Mouse (Mus musculus): ENCODE data around the gene Rufy3. TPM values are rescaled to one million over a fixed set of nuclear protein-coding genes. Genes with fewer than 3 reads are reported as not detected.
"Not testable (repeated sequence)": the region's sequence is repeated elsewhere in the genome, so short reads cannot be mapped to it uniquely, and the experiment has no call there.

Rufy3 gene
- polyA plus RNA-seq (2015; fragmentation: Nextera tagmentation; extraction: Ambion mirVana) = 309 and 321 TPM in 2 replicates

- Histone ChIP-seq H3K27me3 (replicated peaks) (no peaks in the 10 kb centered on the region), H3K9me3 (no peaks in the 10 kb centered on the region), H3K36me3 (replicated peaks) (no peaks in the 10 kb centered on the region), H3K9ac (peak within 1 kb of the TSS; percentile 89), H3K4me2 (peak within 1 kb of the TSS; percentile 68), H3K27ac (peak within 1 kb of the TSS; percentile 91), H3K4me1 (peaks cover 20% of the 10 kb centered on the region), H3K4me3 (peak within 1 kb of the TSS; percentile 89)
- under 1% methylated on average over 66 of the region's 71 CpGs for WGBS
- peak; percentile 85 for ATAC-seq (replicated peaks)
Observed at GRCm38 (mm10) chr5:88564501-88565147, at the start of gene Rufy3. Gene Rufy3 (plus strand): TSS chr5:88565040.

- H3K27ac ChIP-seq = no peak overlapping the region
- no peak overlapping the region for H3K4me2 ChIP-seq
- peak; percentile 75; the same call in 1 of the 2 replicates for ATAC-seq (replicated peaks)
- H3K4me3 ChIP-seq = no peak overlapping the region
- H3K9ac ChIP-seq = no peak overlapping the region
- H3K4me1 ChIP-seq = no peaks in the 10 kb centered on the region
- 6% methylated on average over 2 of the region's 2 CpGs for WGBS
- H3K27me3 ChIP-seq (replicated peaks) = no peaks in the 10 kb centered on the region
- no peaks in the 10 kb centered on the region for H3K9me3 ChIP-seq
- H3K36me3 ChIP-seq (replicated peaks) = no peaks in the 10 kb centered on the region
Observed at GRCm38 (mm10) chr5:88519232-88519631, 45.6 kb upstream of the Rufy3 start.

GRCm38 (mm10) chr5:88527657-88528056 is 37.2 kb upstream of the Rufy3 start, which contains the start of gene Jchain:
Gene Jchain (minus strand): TSS chr5:88527891.
- Histone ChIP-seq H3K4me2 (no peak within 1 kb of the TSS), H3K9ac (no peak within 1 kb of the TSS), H3K27me3 (replicated peaks) (no peaks in the 10 kb centered on the region)

GRCm38 (mm10) chr5:88530908-88531307 is 33.9 kb upstream of the Rufy3 start:
- H3K36me3 ChIP-seq (replicated peaks) = no peaks in the 10 kb centered on the region
- H3K9me3 ChIP-seq = no peaks in the 10 kb centered on the region
- no peak overlapping the region for H3K27ac ChIP-seq
- no peaks in the 10 kb centered on the region for H3K4me1 ChIP-seq
- WGBS = 64% methylated on average over 1 of the region's 1 CpGs
- ATAC-seq (replicated peaks) = no peak
- no peak overlapping the region for H3K4me3 ChIP-seq
- H3K4me2 ChIP-seq = no peak overlapping the region
- no peaks in the 10 kb centered on the region for H3K27me3 ChIP-seq (replicated peaks)
- H3K9ac ChIP-seq = no peak overlapping the region

More at GRCm38 (mm10) chr5:88527657-88528056, 37.2 kb upstream of the Rufy3 start, which contains the start of gene Jchain:
- H3K4me3 ChIP-seq = no peak within 1 kb of the TSS
- no peak for ATAC-seq (replicated peaks)
- no peaks in the 10 kb centered on the region for H3K4me1 ChIP-seq
- H3K36me3 ChIP-seq (replicated peaks) = no peaks in the 10 kb centered on the region
- WGBS = 90% methylated on average over 3 of the region's 3 CpGs
- no peaks in the 10 kb centered on the region for H3K9me3 ChIP-seq
- no peak within 1 kb of the TSS for H3K27ac ChIP-seq

- Histone ChIP-seq H3K27ac (no peak overlapping the region), H3K9ac (no peak overlapping the region), H3K4me1 (no peaks in the 10 kb centered on the region), H3K4me3 (no peak overlapping the region), H3K9me3 (no peaks in the 10 kb centered on the region), H3K36me3 (replicated peaks) (no peaks in the 10 kb centered on the region), H3K27me3 (replicated peaks) (no peaks in the 10 kb centered on the region), H3K4me2 (no peak overlapping the region)
- ATAC-seq (replicated peaks) = no peak
- 66% methylated on average over 3 of the region's 3 CpGs for WGBS
Observed at GRCm38 (mm10) chr5:88534697-88535096, 30.1 kb upstream of the Rufy3 start.

- no peaks in the 10 kb centered on the region for H3K9me3 ChIP-seq
- no peaks in the 10 kb centered on the region for H3K27me3 ChIP-seq (replicated peaks)
- H3K9ac ChIP-seq = no peak overlapping the region
- H3K4me2 ChIP-seq = no peak overlapping the region
- no peak for ATAC-seq (replicated peaks)
- H3K36me3 ChIP-seq (replicated peaks) = no peaks in the 10 kb centered on the region
- H3K4me3 ChIP-seq = no peak overlapping the region
- no peaks in the 10 kb centered on the region for H3K4me1 ChIP-seq
- H3K27ac ChIP-seq = no peak overlapping the region
Observed at GRCm38 (mm10) chr5:88540845-88541244, 24.0 kb upstream of the Rufy3 start.

- WGBS = 65% methylated on average over 5 of the region's 5 CpGs
- no peaks in the 10 kb centered on the region for H3K36me3 ChIP-seq (replicated peaks)
- ATAC-seq (replicated peaks) = peak; percentile 77; the same call in 1 of the 2 replicates
- H3K27ac ChIP-seq = no peak overlapping the region
- no peak overlapping the region for H3K9ac ChIP-seq
- no peak overlapping the region for H3K4me2 ChIP-seq
- H3K27me3 ChIP-seq (replicated peaks) = no peaks in the 10 kb centered on the region
- H3K9me3 ChIP-seq = no peaks in the 10 kb centered on the region
- H3K4me1 ChIP-seq = no peaks in the 10 kb centered on the region
- no peak overlapping the region for H3K4me3 ChIP-seq
Observed at GRCm38 (mm10) chr5:88542651-88543282, 22.1 kb upstream of the Rufy3 start.

GRCm38 (mm10) chr5:88544411-88544810 is 20.4 kb upstream of the Rufy3 start:
- not testable (repeated sequence) for ATAC-seq (replicated peaks); H3K36me3 ChIP-seq (replicated peaks); H3K27ac ChIP-seq; H3K9me3 ChIP-seq; H3K27me3 ChIP-seq (replicated peaks); H3K4me2 ChIP-seq; H3K9ac ChIP-seq; H3K4me1 ChIP-seq; H3K4me3 ChIP-seq
- WGBS = 92% methylated on average over 1 of the region's 1 CpGs

- Histone ChIP-seq H3K9me3 (no peaks in the 10 kb centered on the region), H3K27ac (no peak overlapping the region), H3K9ac (no peak overlapping the region), H3K4me2 (no peak overlapping the region), H3K4me3 (no peak overlapping the region), H3K27me3 (replicated peaks) (no peaks in the 10 kb centered on the region), H3K36me3 (replicated peaks) (no peaks in the 10 kb centered on the region), H3K4me1 (no peaks in the 10 kb centered on the region)
- 90% methylated on average over 7 of the region's 7 CpGs for WGBS
- no peak for ATAC-seq (replicated peaks)
Observed at GRCm38 (mm10) chr5:88545536-88545935, 19.3 kb upstream of the Rufy3 start.

GRCm38 (mm10) chr5:88553271-88554085 is 11.4 kb upstream of the Rufy3 start:
- H3K4me3 ChIP-seq = peak overlapping the region; percentile 94
- ATAC-seq (replicated peaks) = peak; percentile 81
- peak overlapping the region; percentile 54 for H3K9ac ChIP-seq
- no peaks in the 10 kb centered on the region for H3K27me3 ChIP-seq (replicated peaks)
- H3K27ac ChIP-seq = peak overlapping the region; percentile 87
- no peaks in the 10 kb centered on the region for H3K36me3 ChIP-seq (replicated peaks)
- no peaks in the 10 kb centered on the region for H3K9me3 ChIP-seq
- 8% methylated on average over 29 of the region's 29 CpGs for WGBS
- peak overlapping the region; percentile 62 for H3K4me2 ChIP-seq
- H3K4me1 ChIP-seq = peaks cover 25% of the 10 kb centered on the region

- peak; percentile 97 for ATAC-seq (replicated peaks)
- no peaks in the 10 kb centered on the region for H3K9me3 ChIP-seq
- H3K4me2 ChIP-seq = peak within 1 kb of the TSS; percentile 87
- under 1% methylated on average over 76 of the region's 76 CpGs for WGBS
- no peaks in the 10 kb centered on the region for H3K36me3 ChIP-seq (replicated peaks)
- no peaks in the 10 kb centered on the region for H3K27me3 ChIP-seq (replicated peaks)
- peak within 1 kb of the TSS; percentile 87 for H3K27ac ChIP-seq
- peak within 1 kb of the TSS; percentile 95 for H3K9ac ChIP-seq
- peaks cover 25% of the 10 kb centered on the region for H3K4me1 ChIP-seq
- peak within 1 kb of the TSS; percentile 94 for H3K4me3 ChIP-seq
Observed at GRCm38 (mm10) chr5:88554086-88554886, 10.6 kb upstream of the Rufy3 start, which contains the start of gene Utp3. Gene Utp3 (plus strand): TSS chr5:88554462.

Data from midbrain, embryonic 15.5 days (tissue).